Mouse (Mus musculus) bone marrow, adult 2 months (tissue): ENCODE results near the gene Rpusd1.

Experiments
- CTCF ChIP-seq: fragments of 200-500 bp; IDR thresholded peaks from 2 replicates; pipeline ENCODE4 v1.5.1; 2011; ENCODE audit warnings: low read length, control low read depth; ENCODE audit not compliant: control insufficient read depth, insufficient read depth
- POLR2A ChIP-seq: fragments of 200-500 bp; IDR thresholded peaks from 2 replicates; pipeline ENCODE4 v1.6.1; 2011; ENCODE audit warnings: low read depth, mild to moderate bottlenecking, control low read depth, low read length, borderline replicate concordance; ENCODE audit not compliant: control insufficient read depth

DNA sequence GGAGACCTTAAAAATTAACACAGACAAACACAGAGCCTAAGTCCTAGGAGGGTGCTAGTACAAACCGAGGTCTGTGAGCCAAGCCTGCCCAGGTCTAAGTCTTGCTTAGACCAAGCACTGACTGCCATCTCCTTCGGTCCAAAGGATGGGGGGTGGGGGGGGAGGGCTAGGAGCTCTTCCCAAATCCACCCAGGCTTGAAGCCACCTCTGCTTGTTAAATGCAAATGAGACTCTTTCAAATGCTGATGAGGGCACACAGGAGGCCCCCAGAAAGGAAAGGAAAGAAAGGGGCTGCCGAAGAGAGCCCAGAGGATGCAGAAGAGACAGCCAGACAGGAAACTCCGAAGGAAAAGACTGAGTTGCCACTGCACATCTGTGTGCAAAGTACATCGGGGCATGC is 47.7 kb upstream of the Rpusd1 start:
- no peak for TF ChIP-seq POLR2A
- TF ChIP-seq CTCF = no peak
